Mouse (Mus musculus): Measurements from ENCODE around the gene Cd63.

DNA sequence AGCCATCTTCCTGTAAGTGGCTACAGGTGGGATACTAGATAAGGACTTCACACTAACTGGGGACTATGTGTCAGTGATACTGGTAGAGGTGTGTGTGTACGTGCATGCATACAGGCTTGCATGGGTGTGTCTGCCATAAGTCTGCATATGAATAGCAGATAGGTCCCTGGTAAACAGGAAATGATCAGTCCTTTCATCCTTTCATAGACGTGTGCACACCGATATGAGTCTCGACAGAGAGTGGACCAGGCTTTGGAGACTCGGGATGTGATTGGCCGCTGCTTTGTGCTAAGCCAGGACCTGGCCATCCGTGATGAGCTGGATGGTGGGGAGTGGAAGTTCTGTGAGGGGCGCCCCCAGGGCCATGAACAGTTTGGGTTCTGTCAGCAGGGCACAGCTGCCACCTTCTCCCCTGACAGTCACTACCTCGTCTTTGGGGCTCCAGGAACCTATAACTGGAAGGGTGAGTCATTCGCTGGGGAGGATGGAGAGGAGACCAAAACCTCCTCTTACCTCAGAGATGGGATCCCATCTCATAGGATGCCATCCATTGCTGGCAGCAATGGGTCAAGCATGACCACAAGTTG lies 39.8 kb downstream of the Cd63 start:
- TF ChIP-seq USF1 (IDR thresholded peaks at IDR 0.05; ENCODE audit: low read depth) (no peak), CEBPB (IDR thresholded peaks at IDR 0.05; ENCODE audit: low read depth) (no peak), CTCF (IDR thresholded peaks at IDR 0.05; ENCODE audit: control insufficient read depth, insufficient read depth, insufficient read length) (no peak), MAX (IDR thresholded peaks at IDR 0.05) (no peak), MYOG (IDR thresholded peaks at IDR 0.05; ENCODE audit: control insufficient read depth, extremely low read depth, insufficient read length) (no peak), MYOD1 (IDR thresholded peaks at IDR 0.05; ENCODE audit: control insufficient read depth, insufficient read length, low read depth) (no peak), FOSL1 (IDR thresholded peaks at IDR 0.05; ENCODE audit: insufficient read depth, low read length, poor library complexity, severe bottlenecking) (no peak)
